Mouse (Mus musculus): ENCODE measurements around the gene Kcnk7. TPM values are rescaled to one million over a fixed set of nuclear protein-coding genes. Genes with fewer than 3 reads are reported as not detected.

Gene Kcnk7
- 0.33 TPM in 1 of 2 replicates, not detected in the other for polyA plus RNA-seq (2015; fragmentation: Nextera tagmentation; extraction: Ambion mirVana)

- Histone ChIP-seq H3K27ac (replicated peaks) (no peak within 1 kb of the TSS; the same call in 1 of the 2 replicates), H3K4me1 (no peaks in the 10 kb centered on the region), H3K27me3 (no peaks in the 10 kb centered on the region), H3K4me2 (replicated peaks) (no peak within 1 kb of the TSS), H3K36me3 (peaks cover 65% of the 10 kb centered on the region), H3K9ac (replicated peaks) (no peak within 1 kb of the TSS), H3K9me3 (no peaks in the 10 kb centered on the region), H3K4me3 (no peak within 1 kb of the TSS)
- 81% methylated on average over 17 of the region's 17 CpGs for WGBS
- no peak for ATAC-seq (replicated peaks)
Measured at GRCm38 (mm10) chr19:5704163-5704800, at the start of gene Kcnk7. Kcnk7 (plus strand) TSS chr19:5704367.

GRCm38 (mm10) chr19:5654720-5655298, 49.4 kb upstream of the Kcnk7 start:
- no peaks in the 10 kb centered on the region for H3K9me3 ChIP-seq
- peak overlapping the region; percentile 75 for H3K4me2 ChIP-seq (replicated peaks)
- peaks cover 29% of the 10 kb centered on the region for H3K27me3 ChIP-seq
- H3K4me3 ChIP-seq: peak overlapping the region; percentile 42
- no peak overlapping the region for H3K27ac ChIP-seq (replicated peaks)
- peak overlapping the region; percentile 43 for H3K9ac ChIP-seq (replicated peaks)
- no peaks in the 10 kb centered on the region for H3K36me3 ChIP-seq
- WGBS: 13% methylated on average over 43 of the region's 43 CpGs
- H3K4me1 ChIP-seq: peaks cover 15% of the 10 kb centered on the region
- ATAC-seq (replicated peaks): peak; percentile 36; the same call in 1 of the 2 replicates

- 84% methylated on average over 16 of the region's 16 CpGs for WGBS
- no peak for ATAC-seq (replicated peaks)
- Histone ChIP-seq H3K27me3 (no peaks in the 10 kb centered on the region), H3K4me3 (no peak overlapping the region), H3K27ac (replicated peaks) (peak overlapping the region; percentile 37), H3K9ac (replicated peaks) (no peak overlapping the region), H3K4me2 (replicated peaks) (no peak overlapping the region), H3K4me1 (peaks cover 16% of the 10 kb centered on the region), H3K9me3 (no peaks in the 10 kb centered on the region), H3K36me3 (peaks cover 17% of the 10 kb centered on the region)
Measured at GRCm38 (mm10) chr19:5660942-5661751, 43.0 kb upstream of the Kcnk7 start.

GRCm38 (mm10) chr19:5662310-5662709, 41.9 kb upstream of the Kcnk7 start:
- Histone ChIP-seq H3K36me3 (peaks cover 29% of the 10 kb centered on the region), H3K4me3 (peak overlapping the region; percentile 41), H3K9ac (replicated peaks) (no peak overlapping the region), H3K27ac (replicated peaks) (0 out of 2 replicates have a peak overlapping the region, but pooled peaks have one; percentile 39), H3K4me1 (peaks cover 16% of the 10 kb centered on the region), H3K27me3 (no peaks in the 10 kb centered on the region), H3K9me3 (no peaks in the 10 kb centered on the region), H3K4me2 (replicated peaks) (peak overlapping the region; percentile 55; the same call in 1 of the 2 replicates)
- WGBS: 83% methylated on average over 8 of the region's 8 CpGs
- no peak for ATAC-seq (replicated peaks)

- 2% methylated on average over 32 of the region's 32 CpGs for WGBS
- ATAC-seq (replicated peaks): peak; percentile 80
Measured at GRCm38 (mm10) chr19:5662981-5663913, 40.9 kb upstream of the Kcnk7 start, which contains the start of gene Sipa1. Sipa1 (minus strand) TSS chr19:5663707.

GRCm38 (mm10) chr19:5664669-5665257, 39.4 kb upstream of the Kcnk7 start:
- no peak for ATAC-seq (replicated peaks)
- Histone ChIP-seq H3K36me3 (peaks cover 35% of the 10 kb centered on the region), H3K27ac (replicated peaks) (no peak overlapping the region)

More at GRCm38 (mm10) chr19:5662981-5663913, 40.9 kb upstream of the Kcnk7 start, which contains the start of gene Sipa1:
- no peaks in the 10 kb centered on the region for H3K27me3 ChIP-seq
- H3K4me2 ChIP-seq (replicated peaks): peak within 1 kb of the TSS; percentile 55
- peaks cover 16% of the 10 kb centered on the region for H3K4me1 ChIP-seq
- peak within 1 kb of the TSS; percentile 37 for H3K9ac ChIP-seq (replicated peaks)
- peak within 1 kb of the TSS; percentile 41 for H3K4me3 ChIP-seq
- no peaks in the 10 kb centered on the region for H3K9me3 ChIP-seq
- peaks cover 30% of the 10 kb centered on the region for H3K36me3 ChIP-seq
- H3K27ac ChIP-seq (replicated peaks): peak within 1 kb of the TSS; percentile 39

GRCm38 (mm10) chr19:5665465-5665864, 38.7 kb upstream of the Kcnk7 start:
- WGBS: 90% methylated on average over 15 of the region's 15 CpGs
- H3K9ac ChIP-seq (replicated peaks): no peak overlapping the region
- no peak overlapping the region for H3K4me2 ChIP-seq (replicated peaks)
- H3K27ac ChIP-seq (replicated peaks): no peak overlapping the region
- no peaks in the 10 kb centered on the region for H3K27me3 ChIP-seq
- H3K4me1 ChIP-seq: peaks cover 16% of the 10 kb centered on the region
- H3K36me3 ChIP-seq: peaks cover 40% of the 10 kb centered on the region
- no peak overlapping the region for H3K4me3 ChIP-seq
- no peaks in the 10 kb centered on the region for H3K9me3 ChIP-seq
- ATAC-seq (replicated peaks): no peak

More at GRCm38 (mm10) chr19:5664669-5665257, 39.4 kb upstream of the Kcnk7 start:
- Histone ChIP-seq H3K4me3 (no peak overlapping the region), H3K9ac (replicated peaks) (no peak overlapping the region), H3K9me3 (no peaks in the 10 kb centered on the region), H3K4me2 (replicated peaks) (no peak overlapping the region), H3K27me3 (no peaks in the 10 kb centered on the region), H3K4me1 (peaks cover 16% of the 10 kb centered on the region)
- 95% methylated on average over 10 of the region's 10 CpGs for WGBS

- no peak for ATAC-seq (replicated peaks)
- 84% methylated on average over 18 of the region's 18 CpGs for WGBS
- Histone ChIP-seq H3K9me3 (no peaks in the 10 kb centered on the region), H3K27ac (replicated peaks) (no peak overlapping the region), H3K4me2 (replicated peaks) (no peak overlapping the region), H3K4me1 (peaks cover 16% of the 10 kb centered on the region), H3K27me3 (no peaks in the 10 kb centered on the region), H3K4me3 (no peak overlapping the region), H3K36me3 (peaks cover 46% of the 10 kb centered on the region), H3K9ac (replicated peaks) (no peak overlapping the region)
Measured at GRCm38 (mm10) chr19:5666386-5666785, 37.8 kb upstream of the Kcnk7 start.

GRCm38 (mm10) chr19:5668372-5668771, 35.8 kb upstream of the Kcnk7 start:
- Histone ChIP-seq H3K27me3 (no peaks in the 10 kb centered on the region), H3K36me3 (peaks cover 64% of the 10 kb centered on the region), H3K4me3 (no peak overlapping the region), H3K4me1 (peaks cover 8% of the 10 kb centered on the region), H3K27ac (replicated peaks) (no peak overlapping the region), H3K9me3 (no peaks in the 10 kb centered on the region), H3K9ac (replicated peaks) (no peak overlapping the region), H3K4me2 (replicated peaks) (no peak overlapping the region)
- ATAC-seq (replicated peaks): no peak
- 87% methylated on average over 4 of the region's 4 CpGs for WGBS

GRCm38 (mm10) chr19:5680432-5680831, 23.7 kb upstream of the Kcnk7 start:
- 95% methylated on average over 4 of the region's 4 CpGs for WGBS
- no peak overlapping the region for H3K4me2 ChIP-seq (replicated peaks)
- no peak overlapping the region for H3K4me3 ChIP-seq
- H3K27me3 ChIP-seq: no peaks in the 10 kb centered on the region
- peaks cover 88% of the 10 kb centered on the region for H3K36me3 ChIP-seq
- no peak for ATAC-seq (replicated peaks)
- H3K4me1 ChIP-seq: no peaks in the 10 kb centered on the region
- H3K27ac ChIP-seq (replicated peaks): no peak overlapping the region
- H3K9me3 ChIP-seq: no peaks in the 10 kb centered on the region
- H3K9ac ChIP-seq (replicated peaks): no peak overlapping the region

GRCm38 (mm10) chr19:5684236-5684635, 19.9 kb upstream of the Kcnk7 start:
- Histone ChIP-seq H3K9ac (replicated peaks) (no peak overlapping the region), H3K4me3 (no peak overlapping the region), H3K9me3 (no peaks in the 10 kb centered on the region), H3K36me3 (peaks cover 66% of the 10 kb centered on the region), H3K27ac (replicated peaks) (no peak overlapping the region), H3K4me1 (peaks cover 12% of the 10 kb centered on the region), H3K4me2 (replicated peaks) (no peak overlapping the region), H3K27me3 (no peaks in the 10 kb centered on the region)
- WGBS: 92% methylated on average over 12 of the region's 12 CpGs
- no peak for ATAC-seq (replicated peaks)

Data from forebrain, embryonic 15.5 days (tissue).